ENCODE assay signal across 10 mouse cellular contexts in genomic region chr7:101453296-101453695, GRCm38 (mm10). TPM values are rescaled to one million over a fixed set of nuclear protein-coding genes. Genes with fewer than 3 reads are reported as not detected.
DNase-seq lines count a peak whose midpoint lies in the region; ATAC-seq and TF ChIP-seq lines count a peak whose summit lies in the region.
"Had no signal": no experiment of that assay in that cellular context is flagged by ENCODE, and none has a peak within 500 bp of the region (broad histone marks: within the 10 kb centered on the region; RNA-seq: fewer than 3 reads in every experiment).

No protein-coding gene starts in this region.

- H3K27ac ChIP-seq in heart, embryonic 16.5 days (ENCODE audit: low read length): no peak overlapping the region
- H3K27ac ChIP-seq in spleen, adult 2 months (ENCODE audit: insufficient read depth, low read length): peak overlapping the region; percentile 26
- no peak overlapping the region for H3K27ac ChIP-seq in liver, embryonic 15.5 days (replicated peaks)

- no peak for TF ChIP-seq POLR2A in spleen, adult 2 months (IDR thresholded peaks at IDR 0.05; ENCODE audit: low read depth, low read length)

- H3K4me3 ChIP-seq in heart, embryonic 16.5 days (ENCODE audit: low read length): peak overlapping the region; percentile 63
- H3K4me3 ChIP-seq in spleen, adult 2 months (ENCODE audit: extremely low read depth, insufficient read depth, insufficient read length): peak overlapping the region; percentile 27; the same call in 1 of the 2 replicates
- H3K4me3 ChIP-seq in liver, embryonic 15.5 days (replicated peaks): peak overlapping the region; percentile 54

- H3K4me1 ChIP-seq in heart, embryonic 16.5 days (ENCODE audit: control insufficient read depth, insufficient read depth, low read length): peaks cover 13% of the 10 kb centered on the region
- H3K4me1 ChIP-seq in spleen, adult 2 months (ENCODE audit: control insufficient read depth, insufficient read depth, insufficient read length): peaks cover 51% of the 10 kb centered on the region
- H3K4me1 ChIP-seq in liver, embryonic 15.5 days (replicated peaks): peaks cover 10% of the 10 kb centered on the region

- no peak for ATAC-seq in heart, embryonic 16.5 days (replicated peaks; ENCODE audit: extremely low read depth, insufficient read depth, low FRiP score)
- ATAC-seq in liver, embryonic 15.5 days (ENCODE audit: insufficient read depth): no peak

- no peaks in the 10 kb centered on the region for H3K9me3 ChIP-seq in heart, embryonic 16.5 days (replicated peaks; ENCODE audit: control insufficient read depth, low read length)
- no peaks in the 10 kb centered on the region for H3K9me3 ChIP-seq in liver, embryonic 15.5 days (replicated peaks)

- H3K36me3 ChIP-seq in heart, embryonic 16.5 days (ENCODE audit: control insufficient read depth, insufficient read depth): no peaks in the 10 kb centered on the region
- no peaks in the 10 kb centered on the region for H3K36me3 ChIP-seq in spleen, adult 2 months (ENCODE audit: control insufficient read depth, insufficient read depth, low read length)
- no peaks in the 10 kb centered on the region for H3K36me3 ChIP-seq in liver, embryonic 15.5 days (replicated peaks)

- 84% methylated on average over 3 of the region's 3 CpGs for WGBS in heart, embryonic 16.5 days
- WGBS in spleen, adult 2 months: 45% methylated on average over 3 of the region's 3 CpGs
- WGBS in liver, embryonic 15.5 days (ENCODE audit: insufficient replicate concordance): 68% methylated on average over 3 of the region's 3 CpGs

- no peak overlapping the region for H3K9ac ChIP-seq in heart, embryonic 16.5 days (ENCODE audit: low read length)
- H3K9ac ChIP-seq in liver, embryonic 15.5 days: no peak overlapping the region

- peaks cover 14% of the 10 kb centered on the region for H3K27me3 ChIP-seq in heart, embryonic 16.5 days (ENCODE audit: control insufficient read depth, insufficient read depth, low read length)
- no peaks in the 10 kb centered on the region for H3K27me3 ChIP-seq in spleen, adult 2 months (ENCODE audit: control insufficient read depth, insufficient read depth, low read length)
- H3K27me3 ChIP-seq in liver, embryonic 15.5 days: peaks cover 59% of the 10 kb centered on the region

- DNase-seq in heart, postnatal 4 days: no peak
- no peak for DNase-seq in spleen, adult 2 months (ENCODE audit: low read depth in 1 of 2, low spot score in 2 of 2)
- DNase-seq in spleen, postnatal 14 days (ENCODE audit: low spot score in 2 of 2): no peak
- no peak for DNase-seq in layer of hippocampus, adult 18-20 months (ENCODE audit: low spot score in 2 of 2)
- DNase-seq in urinary bladder, adult 18-20 months (ENCODE audit: low spot score in 2 of 2): no peak
- no peak for DNase-seq in right cerebral cortex, postnatal 25 days
- DNase-seq: gastrocnemius, postnatal 14 days had no signal

- TF ChIP-seq CTCF in spleen, adult 2 months (IDR thresholded peaks at IDR 0.05; ENCODE audit: extremely low read depth, insufficient read depth, insufficient read length, insufficient replicate concordance): no peak

- peak overlapping the region; percentile 95 for H3K4me2 ChIP-seq in heart, embryonic 16.5 days (ENCODE audit: low read depth, low read length)
- H3K4me2 ChIP-seq in liver, embryonic 15.5 days: peak overlapping the region; percentile 77

RNA-seq across cellular contexts. Expression of gene Pde2a, which starts 31.8 kb away (rescaled TPM):
- 12.7 and 21.1 TPM in 2 replicates for polyA plus RNA-seq in heart, embryonic 16.5 days (2015; fragmentation: Nextera tagmentation; extraction: Ambion mirVana)
- 10 to 100 TPM; 42.4 to 42.8 TPM for total RNA-seq in heart, postnatal 4 days (2021)
- polyA plus RNA-seq in spleen, adult 2 months (2012; rRNA removed): 42.6 and 48.4 TPM in 2 replicates
- polyA plus RNA-seq in liver, embryonic 15.5 days (2015; fragmentation: Nextera tagmentation; extraction: Ambion mirVana): 12.0 and 13.9 TPM in 2 replicates
- total RNA-seq in layer of hippocampus, adult 18-20 months (2021): 100 to 1,000 TPM; 327 to 333 TPM

RNA-seq across cellular contexts. Expression of gene Gm45837, which starts 42.6 kb away (rescaled TPM):
- polyA plus RNA-seq in heart, embryonic 16.5 days (2015; fragmentation: Nextera tagmentation; extraction: Ambion mirVana): 2.0 and 7.8 TPM in 2 replicates
- total RNA-seq in heart, postnatal 4 days (2021): 1 to 10 TPM in 1 of 2 experiments, not detected in 1; 7.4 TPM
- polyA plus RNA-seq in spleen, adult 2 months (2012; rRNA removed): 1.1 TPM in 1 of 2 replicates, not detected in the other
- 0.16 TPM in 1 of 2 replicates, not detected in the other for polyA plus RNA-seq in liver, embryonic 15.5 days (2015; fragmentation: Nextera tagmentation; extraction: Ambion mirVana)
- 1 to 10 TPM in 1 of 2 experiments, not detected in 1; 2.0 TPM for total RNA-seq in layer of hippocampus, adult 18-20 months (2021)
- total RNA-seq: megakaryocyte progenitor cell, adult 5-6 weeks had no signal
